Mouse (Mus musculus) hindbrain, embryonic 16.5 days (tissue): ENCODE measurements around the gene Fhit. TPM values are rescaled to one million over a fixed set of nuclear protein-coding genes. Genes with fewer than 3 reads are reported as not detected.

ENCODE experiments used
- ATAC-seq: fragments of 200-750 bp; cut with Nextera tagmentation; 2 replicates; pipeline ENCODE4 v1.8.0; 2017; ENCODE audit warnings: moderate TSS enrichment, moderate library complexity
- H3K27ac ChIP-seq: fragments of 300-500 bp; sonication (generic); 2 replicates; pipeline ENCODE4 v1.5.1; 2014; ENCODE audit warnings: low read depth, mild to moderate bottlenecking, control low read depth, low read length, moderate library complexity
- H3K27me3 ChIP-seq: fragments of 300-500 bp; sonication (generic); replicated peaks from 2 replicates; pipeline ENCODE4 v1.6.1; 2014; ENCODE audit warnings: low read length; ENCODE audit not compliant: control insufficient read depth, insufficient read depth
- H3K36me3 ChIP-seq: fragments of 300-500 bp; sonication (generic); 2 replicates; pipeline ENCODE4 v1.6.1; 2014; ENCODE audit warnings: mild to moderate bottlenecking, low read length, moderate library complexity, mixed read lengths; ENCODE audit not compliant: control insufficient read depth, insufficient read depth
- H3K4me1 ChIP-seq: fragments of 300-500 bp; sonication (generic); 2 replicates; pipeline ENCODE4 v1.6.1; 2014; ENCODE audit warnings: low read depth, low read length; ENCODE audit not compliant: control insufficient read depth, insufficient read depth
- H3K4me2 ChIP-seq: fragments of 300-500 bp; sonication (generic); 2 replicates; pipeline ENCODE4 v1.6.1; 2014; ENCODE audit warnings: mild to moderate bottlenecking, low read length, control low read depth, moderate library complexity
- H3K4me3 ChIP-seq: fragments of 300-500 bp; sonication (generic); 2 replicates; pipeline ENCODE4 v1.5.1; 2014; ENCODE audit warnings: mild to moderate bottlenecking, low read length, control low read depth, moderate library complexity
- H3K9ac ChIP-seq: fragments of 300-500 bp; sonication (generic); 2 replicates; pipeline ENCODE4 v1.6.1; 2014; ENCODE audit warnings: low read depth, mild to moderate bottlenecking, control low read depth, low read length, moderate library complexity
- H3K9me3 ChIP-seq: fragments of 300-500 bp; sonication (generic); 2 replicates; pipeline ENCODE4 v1.6.1; 2014; ENCODE audit warnings: mild to moderate bottlenecking, low read length, moderate library complexity; ENCODE audit not compliant: control insufficient read depth
- WGBS: fragments of 180-500 bp; shearing (Covaris S2); extraction: QIAGEN DNeasy Blood & Tissue Kit; methylation state at CpG from one replicate; pipeline ENCODE4 v1.1.7; 2014; 5-methylcytosine and 5-hydroxymethylcytosine counted together
- polyA plus RNA-seq: library from polyadenylated mRNA; unstranded; fragments of >200 nt; fragmentation: Nextera tagmentation; extraction: Ambion mirVana; gene quantifications from 2 replicates; pipeline ENCODE4 v1.2.1, GENCODE M21; 2015

Fhit gene
- polyA plus RNA-seq, 1 experiment from 2014 or later = 8.5 TPM

- Histone ChIP-seq H3K9me3 (no peaks in the 10 kb centered on the region), H3K9ac (no peak overlapping the region), H3K27me3 (no peaks in the 10 kb centered on the region), H3K36me3 (no peaks in the 10 kb centered on the region), H3K4me3 (no peak overlapping the region), H3K4me2 (no peak overlapping the region), H3K27ac (no peak overlapping the region), H3K4me1 (no peaks in the 10 kb centered on the region)
- WGBS = 69% methylated on average over 5 of the region's 5 CpGs
- no peak for ATAC-seq
These were observed 746.8 kb downstream of the Fhit start for GRCm38 (mm10) chr14:10415068-10415467.

- 93% methylated on average over 3 of the region's 3 CpGs for WGBS
These were observed 752.4 kb downstream of the Fhit start for GRCm38 (mm10) chr14:10409306-10409962.

GRCm38 (mm10) chr14:10405346-10405745, 756.5 kb downstream of the Fhit start:
- H3K9ac ChIP-seq = no peak overlapping the region
- H3K36me3 ChIP-seq = no peaks in the 10 kb centered on the region
- H3K4me3 ChIP-seq = no peak overlapping the region
- no peaks in the 10 kb centered on the region for H3K9me3 ChIP-seq
- 62% methylated on average over 1 of the region's 1 CpGs for WGBS
- ATAC-seq = peak; percentile 54; the same call in 1 of the 2 replicates
- H3K4me1 ChIP-seq = no peaks in the 10 kb centered on the region
- H3K27ac ChIP-seq = no peak overlapping the region
- H3K4me2 ChIP-seq = no peak overlapping the region
- no peaks in the 10 kb centered on the region for H3K27me3 ChIP-seq

More at GRCm38 (mm10) chr14:10409306-10409962, 752.4 kb downstream of the Fhit start:
- Histone ChIP-seq H3K4me1 (no peaks in the 10 kb centered on the region), H3K4me3 (no peak overlapping the region), H3K9ac (no peak overlapping the region), H3K27me3 (no peaks in the 10 kb centered on the region), H3K4me2 (no peak overlapping the region), H3K36me3 (no peaks in the 10 kb centered on the region), H3K27ac (no peak overlapping the region), H3K9me3 (no peaks in the 10 kb centered on the region)
- no peak for ATAC-seq

- H3K9me3 ChIP-seq = no peaks in the 10 kb centered on the region
- no peak overlapping the region for H3K4me2 ChIP-seq
- no peaks in the 10 kb centered on the region for H3K27me3 ChIP-seq
- no peak overlapping the region for H3K9ac ChIP-seq
- H3K27ac ChIP-seq = no peak overlapping the region
- H3K4me3 ChIP-seq = no peak overlapping the region
- no peaks in the 10 kb centered on the region for H3K36me3 ChIP-seq
- no peak for ATAC-seq
- H3K4me1 ChIP-seq = no peaks in the 10 kb centered on the region
- WGBS = 67% methylated on average over 5 of the region's 5 CpGs
These were observed 793.8 kb downstream of the Fhit start for GRCm38 (mm10) chr14:10367783-10368680.

GRCm38 (mm10) chr14:10366808-10367207, 795.0 kb downstream of the Fhit start:
- ATAC-seq = no peak
- no peak overlapping the region for H3K4me2 ChIP-seq
- H3K27ac ChIP-seq = no peak overlapping the region
- H3K4me1 ChIP-seq = no peaks in the 10 kb centered on the region
- 95% methylated on average over 4 of the region's 4 CpGs for WGBS
- no peaks in the 10 kb centered on the region for H3K9me3 ChIP-seq
- H3K9ac ChIP-seq = no peak overlapping the region
- no peaks in the 10 kb centered on the region for H3K27me3 ChIP-seq
- H3K4me3 ChIP-seq = no peak overlapping the region
- H3K36me3 ChIP-seq = no peaks in the 10 kb centered on the region

GRCm38 (mm10) chr14:10364281-10364680, 797.6 kb downstream of the Fhit start:
- Histone ChIP-seq H3K4me3 (no peak overlapping the region), H3K4me2 (no peak overlapping the region), H3K9ac (no peak overlapping the region), H3K9me3 (no peaks in the 10 kb centered on the region), H3K27me3 (no peaks in the 10 kb centered on the region), H3K4me1 (no peaks in the 10 kb centered on the region), H3K27ac (no peak overlapping the region), H3K36me3 (no peaks in the 10 kb centered on the region)
- WGBS = 70% methylated on average over 6 of the region's 6 CpGs
- no peak for ATAC-seq

- no peak overlapping the region for H3K9ac ChIP-seq
- H3K4me1 ChIP-seq = no peaks in the 10 kb centered on the region
- no peak for ATAC-seq
- H3K27ac ChIP-seq = no peak overlapping the region
- no peak overlapping the region for H3K4me3 ChIP-seq
- H3K27me3 ChIP-seq = no peaks in the 10 kb centered on the region
- WGBS = 68% methylated on average over 1 of the region's 1 CpGs
- H3K36me3 ChIP-seq = no peaks in the 10 kb centered on the region
- H3K4me2 ChIP-seq = no peak overlapping the region
- no peaks in the 10 kb centered on the region for H3K9me3 ChIP-seq
These were observed 798.5 kb downstream of the Fhit start for GRCm38 (mm10) chr14:10363306-10363705.

- H3K36me3 ChIP-seq = no peaks in the 10 kb centered on the region
- no peak overlapping the region for H3K4me3 ChIP-seq
- no peak overlapping the region for H3K9ac ChIP-seq
- no peaks in the 10 kb centered on the region for H3K9me3 ChIP-seq
- H3K27ac ChIP-seq = no peak overlapping the region
- no peak overlapping the region for H3K4me2 ChIP-seq
- no peaks in the 10 kb centered on the region for H3K4me1 ChIP-seq
- ATAC-seq = no peak
- no peaks in the 10 kb centered on the region for H3K27me3 ChIP-seq
These were observed 815.9 kb downstream of the Fhit start for GRCm38 (mm10) chr14:10345905-10346304.

GRCm38 (mm10) chr14:10344064-10344463, 817.8 kb downstream of the Fhit start:
- 88% methylated on average over 1 of the region's 1 CpGs for WGBS
- Histone ChIP-seq H3K9me3 (no peaks in the 10 kb centered on the region), H3K27ac (no peak overlapping the region), H3K4me1 (no peaks in the 10 kb centered on the region), H3K36me3 (no peaks in the 10 kb centered on the region), H3K27me3 (no peaks in the 10 kb centered on the region), H3K4me2 (no peak overlapping the region), H3K4me3 (no peak overlapping the region), H3K9ac (no peak overlapping the region)
- no peak for ATAC-seq
